12 mouse cellular contexts compared by ENCODE assay signal in genomic region chr14:47187261-47187660, GRCm38 (mm10). TPM values are rescaled to one million over a fixed set of nuclear protein-coding genes. Genes with fewer than 3 reads are reported as not detected.
A peak's percentile ranks its signal among the peaks of the same experiment; 100 is the strongest.
DNase-seq lines count a peak whose midpoint lies in the region; TF ChIP-seq lines count a peak whose summit lies in the region.
"Had no signal": no experiment of that assay in that cellular context is flagged by ENCODE, and none has a peak within 500 bp of the region (broad histone marks: within the 10 kb centered on the region; RNA-seq: fewer than 3 reads in every experiment).

No protein-coding gene starts in this region.

- H3K36me3 ChIP-seq in spleen, adult 2 months (ENCODE audit: control insufficient read depth, insufficient read depth, low read length) = no peaks in the 10 kb centered on the region
- H3K36me3 ChIP-seq: limb, embryonic 10.5 days had no signal

- no peak for TF ChIP-seq POLR2A in spleen, adult 2 months (IDR thresholded peaks at IDR 0.05; ENCODE audit: low read depth, low read length)

- intact Hi-C loops in heart, postnatal 10 days (cut with DNase I) = loop anchor here (5.0 kb wide), 2 partner anchors 100 to 305 kb away; partner anchors contain the start of gene Samd4

- H3K27me3 ChIP-seq in spleen, adult 2 months (ENCODE audit: control insufficient read depth, insufficient read depth, low read length) = no peaks in the 10 kb centered on the region

- WGBS in spleen, adult 2 months = 71% methylated on average over 1 of the region's 1 CpGs

- no peak overlapping the region for H3K4me3 ChIP-seq in layer of hippocampus, adult 2 months
- H3K4me3 ChIP-seq in spleen, adult 2 months (ENCODE audit: extremely low read depth, insufficient read depth, insufficient read length) = no peak overlapping the region; the same call in 1 of the 2 replicates
- H3K4me3 ChIP-seq: limb, embryonic 10.5 days had no signal

- peak; percentile 7 for DNase-seq in heart, adult 8-10 months (ENCODE audit: low spot score)
- no peak for DNase-seq in heart, postnatal 10 days
- DNase-seq in layer of hippocampus, adult 2 months (ENCODE audit: low spot score in 2 of 2) = no peak
- no peak for DNase-seq in layer of hippocampus, adult 9-11 months
- no peak for DNase-seq in spleen, adult 2 months (ENCODE audit: low read depth in 1 of 2, low spot score in 2 of 2)
- no peak for DNase-seq in spleen, postnatal 10 days (ENCODE audit: low spot score in 2 of 2)
- no peak for DNase-seq in embryo, embryonic 9.5 days (ENCODE audit: extremely low spot score)
- DNase-seq: cerebellum, adult 9-10 months; embryo, embryonic 11 days; gastrocnemius, postnatal 36 days; midbrain, embryonic 14.5 days had no signal

- H3K27ac ChIP-seq in layer of hippocampus, adult 2 months = 0 out of 2 replicates have a peak overlapping the region, but pooled peaks have one; percentile 44
- H3K27ac ChIP-seq in spleen, adult 2 months (ENCODE audit: insufficient read depth, low read length) = peak overlapping the region; percentile 55
- H3K27ac ChIP-seq: limb, embryonic 10.5 days had no signal

- H3K4me1 ChIP-seq in spleen, adult 2 months (ENCODE audit: control insufficient read depth, insufficient read depth, insufficient read length) = peaks cover 7% of the 10 kb centered on the region; the same call in 1 of the 2 replicates

- no peak for TF ChIP-seq CTCF in layer of hippocampus, adult 2 months (conservative IDR thresholded peaks at IDR 0.05)
- no peak for TF ChIP-seq CTCF in spleen, adult 2 months (IDR thresholded peaks at IDR 0.05; ENCODE audit: extremely low read depth, insufficient read depth, insufficient read length, insufficient replicate concordance)

RNA-seq across cellular contexts. Expression of gene Gch1, which starts 2.0 kb away (rescaled TPM):
- total RNA-seq in heart, adult 8-10 months (2022) = 1 to 10 TPM; 5.5 to 6.8 (median 6.4) TPM
- total RNA-seq in heart, postnatal 10 days (2021) = 1 to 10 TPM; 7.2 to 7.8 TPM
- 1 to 10 TPM; 1.1 to 1.9 TPM for total RNA-seq in layer of hippocampus, adult 2 months (2021)
- 14.8 and 16.1 TPM in 2 replicates for polyA plus RNA-seq in spleen, adult 2 months (2012; rRNA removed)
